Mouse (Mus musculus): ENCODE results near the gene Rab2b.
A peak's percentile ranks its signal among the peaks of the same experiment; 100 is the strongest.

Gene Rab2b

GRCm38 (mm10) chr14:52272781-52273180, 6.6 kb downstream of the Rab2b start:
- no peak for DNase-seq

- DNase-seq: peak; percentile 97
Observed at GRCm38 (mm10) chr14:52257484-52258213, 21.7 kb downstream of the Rab2b start, which contains the start of gene Chd8. TSS of gene Chd8 (minus strand) at chr14:52257780.

DNA sequence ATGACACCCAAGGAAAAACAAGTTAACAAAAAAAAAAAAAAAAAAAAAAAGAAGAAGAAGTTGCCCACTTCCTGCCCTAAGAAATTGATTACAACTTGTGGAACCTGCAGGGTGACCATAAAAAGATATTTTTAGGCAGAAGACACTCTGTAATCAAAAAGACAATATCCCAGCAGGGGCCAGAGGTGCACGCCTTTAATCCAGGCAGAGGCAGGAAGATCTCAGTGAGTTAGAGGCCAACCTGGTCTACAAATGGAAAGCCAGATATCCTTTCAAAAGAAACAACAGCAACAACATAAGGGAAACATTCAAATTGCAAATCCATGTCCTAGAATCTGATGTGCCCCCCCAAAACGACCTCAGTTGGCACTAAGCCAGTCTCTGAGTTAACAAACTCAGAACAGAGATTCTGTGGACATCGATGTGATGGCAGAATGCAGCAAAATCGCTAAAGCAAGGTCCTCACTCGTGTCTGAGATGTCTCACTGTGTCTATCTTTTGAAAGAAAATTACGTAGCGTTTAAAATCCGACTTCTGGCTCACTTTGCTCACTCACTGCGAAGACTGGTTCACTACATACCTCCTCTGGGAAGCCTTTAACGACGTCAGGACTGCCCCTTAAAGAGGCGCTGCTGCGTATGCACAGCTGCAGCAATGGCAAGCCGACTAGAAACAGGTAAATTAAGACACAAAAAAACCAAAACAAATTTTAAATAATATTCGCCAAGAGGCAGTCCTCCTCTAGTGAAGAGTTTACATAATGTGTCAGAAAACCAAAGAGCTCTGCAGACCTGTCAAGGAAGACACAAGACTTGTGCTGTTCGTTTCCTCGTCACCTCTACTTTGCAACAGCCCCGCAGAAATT, 22.8 kb downstream of the Rab2b start:
- DNase-seq: peak; percentile 20

DNA sequence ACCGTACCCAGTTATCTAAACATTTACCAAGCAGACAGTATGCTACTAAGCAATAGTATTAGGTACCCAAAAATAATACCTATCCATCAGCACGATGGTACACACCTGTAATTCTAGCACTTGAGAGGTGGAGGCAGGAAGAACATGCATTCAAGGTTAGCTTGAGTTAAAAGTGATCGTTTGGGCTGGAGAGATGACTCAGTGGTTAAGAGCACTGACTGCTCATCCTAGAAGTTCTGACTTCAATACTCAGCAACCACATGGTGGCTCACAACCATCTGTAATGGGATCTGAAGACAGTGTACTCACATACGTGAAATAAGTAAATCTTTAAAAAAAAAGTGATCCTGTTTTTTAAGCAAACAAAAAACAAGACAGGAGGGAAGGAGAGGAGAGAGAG, 33.2 kb downstream of the Rab2b start:
- no peak for DNase-seq

GRCm38 (mm10) chr14:52244690-52245042, 34.7 kb downstream of the Rab2b start:
- DNase-seq: no peak

- peak; percentile 99 for DNase-seq
Observed at GRCm38 (mm10) chr14:52244041-52244689, 35.2 kb downstream of the Rab2b start.

DNA sequence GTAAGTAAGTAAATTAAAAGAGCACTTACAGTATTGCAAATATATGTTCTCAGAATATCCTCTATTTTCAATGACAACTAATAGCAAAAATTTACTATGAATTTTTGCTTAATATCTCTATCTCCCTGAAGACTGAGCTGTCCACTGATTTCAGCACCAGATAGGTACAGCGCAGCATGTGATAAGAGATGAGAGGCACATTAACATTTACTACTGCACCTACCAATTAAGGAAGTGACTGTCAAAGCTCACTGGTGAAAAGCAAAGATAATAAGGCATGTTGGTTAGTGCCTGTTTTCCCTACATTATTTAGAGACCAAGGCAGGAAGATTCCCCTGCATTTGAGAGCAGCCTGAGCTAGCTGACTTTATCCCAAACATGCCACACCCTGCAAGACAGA, 43.1 kb downstream of the Rab2b start:
- no peak for DNase-seq

GRCm38 (mm10) chr14:52235165-52235564, 44.2 kb downstream of the Rab2b start:
- DNase-seq: no peak

DNA sequence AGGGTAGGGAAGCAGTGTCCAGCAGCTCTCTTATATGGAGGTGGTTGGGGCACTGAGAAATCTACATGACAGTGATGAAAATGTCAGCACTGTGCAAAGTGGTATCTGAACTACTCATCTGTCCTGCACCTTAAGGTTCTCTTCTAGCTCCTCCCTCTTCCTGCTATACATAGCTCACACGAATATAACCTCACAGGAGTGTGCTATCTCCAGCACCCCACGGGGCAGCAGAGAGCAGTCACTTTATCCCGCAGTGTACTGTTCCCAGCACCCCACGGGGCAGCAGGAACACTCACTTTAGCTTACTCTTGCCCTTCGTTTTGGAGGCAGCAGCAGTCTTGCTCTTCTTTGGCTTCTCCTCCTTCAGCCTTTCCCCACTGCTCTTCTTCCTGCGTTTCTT, 47.1 kb downstream of the Rab2b start:
- no peak for DNase-seq

- no peak for DNase-seq
Observed at GRCm38 (mm10) chr14:52225972-52226371, 53.4 kb downstream of the Rab2b start.

DNA sequence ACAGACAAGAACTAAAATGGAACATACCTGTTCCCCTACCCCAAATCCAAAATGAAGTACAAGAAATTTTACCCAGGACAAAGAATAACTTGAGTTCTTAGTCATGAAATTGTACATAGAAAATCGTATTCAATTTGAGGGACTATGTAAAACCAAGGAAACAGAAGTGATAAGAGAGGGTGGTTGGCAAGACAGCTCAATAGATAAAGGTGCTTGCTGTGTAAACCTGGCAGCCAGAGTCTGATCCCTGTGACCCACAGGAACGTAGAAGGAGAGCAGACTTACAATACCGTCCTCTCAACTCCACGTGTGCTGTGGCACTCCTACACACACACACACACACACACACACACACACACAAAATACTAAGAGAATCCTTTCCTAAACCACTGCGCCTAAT, 62.1 kb downstream of the Rab2b start:
- no peak for DNase-seq

Data from kidney, adult 18-20 months (tissue).